Mouse (Mus musculus) liver, postnatal 0 days (tissue): Measurements from ENCODE around the gene Nmbr. TPM values are rescaled to one million over a fixed set of nuclear protein-coding genes. Genes with fewer than 3 reads are reported as not detected.

Source experiments
- ATAC-seq: fragments of 200-750 bp; cut with Nextera tagmentation; 2 replicates; pipeline ENCODE4 v1.8.0; 2017; ENCODE audit warnings: mild to moderate bottlenecking, moderate library complexity
- DNase-seq: peaks from one replicate; pipeline ENCODE4 v3.0.0-alpha.2; 2016
- H3K27ac ChIP-seq: fragments of 300-500 bp; sonication (generic); 2 replicates; pipeline ENCODE4 v1.5.1; 2014; ENCODE audit warnings: antibody characterized with exemption, moderate library complexity, mild to moderate bottlenecking, low read depth
- H3K27me3 ChIP-seq: fragments of 300-500 bp; sonication (generic); 2 replicates; pipeline ENCODE4 v1.6.1; 2014; ENCODE audit warnings: low read length, control low read depth, mixed read lengths; ENCODE audit not compliant: insufficient read depth
- H3K36me3 ChIP-seq: fragments of 300-500 bp; sonication (generic); replicated peaks from 2 replicates; pipeline ENCODE4 v1.6.1; 2014; ENCODE audit warnings: mild to moderate bottlenecking, control low read depth, low read length, moderate library complexity, mixed read lengths; ENCODE audit not compliant: insufficient read depth
- H3K4me1 ChIP-seq: fragments of 300-500 bp; sonication (generic); 2 replicates; pipeline ENCODE4 v1.6.1; 2014; ENCODE audit warnings: antibody characterized with exemption, mild to moderate bottlenecking, control low read depth; ENCODE audit not compliant: insufficient read depth
- H3K4me2 ChIP-seq: fragments of 300-500 bp; sonication (generic); 2 replicates; pipeline ENCODE4 v1.6.1; 2014; ENCODE audit warnings: low read depth, mild to moderate bottlenecking, low read length, moderate library complexity, mixed read lengths
- H3K4me3 ChIP-seq: fragments of 300-500 bp; sonication (generic); 2 replicates; pipeline ENCODE4 v1.5.1; 2014; ENCODE audit warnings: low read depth, low read length
- H3K9ac ChIP-seq: fragments of 300-500 bp; sonication (generic); replicated peaks from 2 replicates; pipeline ENCODE4 v1.6.1; 2014; ENCODE audit warnings: mild to moderate bottlenecking, moderate library complexity
- H3K9me3 ChIP-seq: fragments of 300-500 bp; sonication (generic); 2 replicates; pipeline ENCODE4 v1.6.1; 2016; ENCODE audit warnings: mild to moderate bottlenecking, control low read depth, low read length, mixed read lengths
- CTCF ChIP-seq: sonication (generic); IDR thresholded peaks from 2 replicates; pipeline ENCODE4 v1.5.1; 2016; ENCODE audit warnings: antibody characterized with exemption, low read depth
- EP300 ChIP-seq: IDR thresholded peaks from 2 replicates; pipeline ENCODE4 v1.6.1; 2016; ENCODE audit warnings: antibody characterized with exemption, low read depth, mild to moderate bottlenecking
- WGBS: fragments of 180-500 bp; shearing (Covaris S2); extraction: QIAGEN DNeasy Blood & Tissue Kit; methylation state at CpG from one replicate; pipeline ENCODE4 v1.1.7; 2014; ENCODE audit not compliant: insufficient replicate concordance; 5-methylcytosine and 5-hydroxymethylcytosine counted together
- polyA plus RNA-seq: library from polyadenylated mRNA; unstranded; fragments of >200 nt; fragmentation: Nextera tagmentation; extraction: Ambion mirVana; gene quantifications from 2 replicates; pipeline ENCODE4 v1.2.1, GENCODE M21; 2015

The Nmbr gene
- polyA plus RNA-seq, 1 experiment from 2014 or later = not detected

GRCm38 (mm10) chr10:14760618-14761017 is 55.2 kb downstream of the Nmbr start:
- DNase-seq (no peak), ATAC-seq (no peak)
- Histone ChIP-seq H3K9me3 (no peaks in the 10 kb centered on the region), H3K36me3 (no peaks in the 10 kb centered on the region), H3K27ac (no peak overlapping the region), H3K4me3 (no peak overlapping the region), H3K9ac (no peak overlapping the region), H3K4me2 (no peak overlapping the region), H3K27me3 (0 out of 2 replicates have a peak, but pooled peaks cover 4% of the 10 kb centered on the region), H3K4me1 (no peaks in the 10 kb centered on the region)
- TF ChIP-seq EP300 = no peak
- no peak for TF ChIP-seq CTCF
- 24% methylated on average over 8 of the region's 8 CpGs for WGBS

GRCm38 (mm10) chr10:14770227-14770910 is 65.0 kb downstream of the Nmbr start:
- no peaks in the 10 kb centered on the region for H3K36me3 ChIP-seq
- no peak overlapping the region for H3K4me2 ChIP-seq
- no peak for TF ChIP-seq CTCF
- no peak for TF ChIP-seq EP300
- H3K27me3 ChIP-seq = no peaks in the 10 kb centered on the region
- no peak overlapping the region for H3K9ac ChIP-seq
- H3K4me3 ChIP-seq = no peak overlapping the region
- ATAC-seq (no peak), DNase-seq (no peak)
- H3K27ac ChIP-seq = no peak overlapping the region
- no peaks in the 10 kb centered on the region for H3K9me3 ChIP-seq
- WGBS = 82% methylated on average over 10 of the region's 10 CpGs
- no peaks in the 10 kb centered on the region for H3K4me1 ChIP-seq

GRCm38 (mm10) chr10:14774499-14774898 is 69.1 kb downstream of the Nmbr start:
- DNase-seq = no peak

GRCm38 (mm10) chr10:14789969-14790368 is 84.6 kb downstream of the Nmbr start:
- H3K27me3 ChIP-seq = no peaks in the 10 kb centered on the region
- ATAC-seq (no peak), DNase-seq (no peak)
- no peaks in the 10 kb centered on the region for H3K9me3 ChIP-seq
- H3K27ac ChIP-seq = no peak overlapping the region
- no peak overlapping the region for H3K4me3 ChIP-seq
- TF ChIP-seq CTCF = no peak
- no peak for TF ChIP-seq EP300
- no peaks in the 10 kb centered on the region for H3K4me1 ChIP-seq
- no peak overlapping the region for H3K9ac ChIP-seq
- H3K36me3 ChIP-seq = no peaks in the 10 kb centered on the region
- H3K4me2 ChIP-seq = no peak overlapping the region
- 60% methylated on average over 2 of the region's 2 CpGs for WGBS

More at GRCm38 (mm10) chr10:14774499-14774898, 69.1 kb downstream of the Nmbr start:
- Histone ChIP-seq H3K4me1 (no peaks in the 10 kb centered on the region), H3K36me3 (no peaks in the 10 kb centered on the region), H3K9ac (no peak overlapping the region), H3K4me2 (no peak overlapping the region), H3K4me3 (no peak overlapping the region), H3K9me3 (no peaks in the 10 kb centered on the region), H3K27me3 (no peaks in the 10 kb centered on the region), H3K27ac (no peak overlapping the region)
- 68% methylated on average over 2 of the region's 2 CpGs for WGBS
- TF ChIP-seq CTCF = no peak
- TF ChIP-seq EP300 = no peak
- ATAC-seq = no peak

GRCm38 (mm10) chr10:14816970-14817369 is 111.6 kb downstream of the Nmbr start:
- no peak overlapping the region for H3K4me3 ChIP-seq
- TF ChIP-seq CTCF (no peak), EP300 (no peak)
- ATAC-seq = no peak
- no peak overlapping the region for H3K9ac ChIP-seq
- no peaks in the 10 kb centered on the region for H3K9me3 ChIP-seq
- 60% methylated on average over 4 of the region's 4 CpGs for WGBS
- H3K36me3 ChIP-seq = no peaks in the 10 kb centered on the region
- no peaks in the 10 kb centered on the region for H3K27me3 ChIP-seq
- no peak overlapping the region for H3K4me2 ChIP-seq
- no peak for DNase-seq
- no peaks in the 10 kb centered on the region for H3K4me1 ChIP-seq
- H3K27ac ChIP-seq = no peak overlapping the region

Other genes with a start within 250 kb of the Nmbr start
- 0.30 and 0.39 TPM in 2 replicates for gene Adgrg6, start 159.9 kb upstream of the Nmbr start, polyA plus RNA-seq
- 34.5 and 37.6 TPM in 2 replicates for gene Vta1, start within 50 bp of the Nmbr start, polyA plus RNA-seq
- gene Gje1, start 12.6 kb downstream of the Nmbr start, polyA plus RNA-seq = not detected in 2 replicates